Mouse (Mus musculus): ENCODE measurements around the gene Apc2. TPM values are rescaled to one million over a fixed set of nuclear protein-coding genes. Genes with fewer than 3 reads are reported as not detected.
"Not testable (repeated sequence)": the region's sequence is repeated elsewhere in the genome, so short reads cannot be mapped to it uniquely, and the experiment has no call there.

The Apc2 gene
- 6.2 and 7.4 TPM in 2 replicates for polyA plus RNA-seq (2014; fragmentation: Nextera tagmentation; extraction: Ambion mirVana)

DNA sequence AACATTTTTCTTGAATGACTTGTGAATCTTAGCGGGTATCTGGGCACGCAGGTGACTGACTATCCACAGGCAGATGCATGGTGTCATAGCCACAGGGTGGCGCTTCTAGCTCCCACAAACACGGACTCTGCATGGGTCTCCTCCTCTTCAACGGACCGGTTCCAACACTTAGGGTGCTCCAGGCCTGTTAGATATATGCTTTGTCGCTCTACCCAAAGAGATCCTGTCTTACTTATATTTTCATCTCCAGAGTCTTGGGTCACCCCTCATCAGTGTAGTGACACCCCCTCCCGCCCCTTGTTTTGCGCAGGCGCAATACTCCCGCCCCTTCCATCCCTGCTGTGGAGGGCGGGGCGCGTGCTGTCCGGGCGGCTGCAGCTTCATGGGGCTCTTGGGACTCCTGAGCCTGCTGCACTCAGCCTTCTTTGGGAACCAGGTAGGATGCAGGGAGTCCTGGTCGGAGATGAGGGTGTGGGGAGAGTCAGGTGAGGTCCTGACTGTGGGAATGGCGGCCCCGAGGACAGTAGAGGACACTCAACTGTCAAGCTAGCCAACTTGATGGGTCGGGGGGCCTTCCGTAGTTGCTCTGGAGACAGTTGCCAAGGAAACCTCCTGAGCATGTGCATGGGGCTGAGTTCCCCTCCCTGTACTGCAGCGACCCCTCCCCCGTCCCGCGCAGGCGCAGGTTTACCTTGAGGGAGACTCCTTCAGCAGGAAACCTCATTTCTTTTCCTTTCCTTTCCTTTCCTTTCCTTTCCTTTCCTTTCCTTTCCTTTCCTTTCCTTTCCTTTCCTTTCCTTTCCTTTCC, at the start of gene Apc2:
TSS of gene Apc2 (plus strand) at position 360 of the 808 bp plus-strand sequence.
- DNase-seq (ENCODE audit: low spot score) (peak; percentile 81), ATAC-seq (ENCODE audit: low read depth) (peak; percentile 56)
- 0 out of 2 replicates have a peak, but pooled peaks cover 4% of the 10 kb centered on the region for H3K4me1 ChIP-seq (ENCODE audit: control insufficient read depth, insufficient read depth, low read length)
- WGBS: 2% methylated on average over 25 of the region's 26 CpGs
- peak within 1 kb of the TSS; percentile 55 for H3K9ac ChIP-seq (ENCODE audit: low read depth, low read length)
- H3K9me3 ChIP-seq (ENCODE audit: control insufficient read depth, low read length): no peaks in the 10 kb centered on the region
- peak within 1 kb of the TSS; percentile 66 for H3K4me2 ChIP-seq (ENCODE audit: low read depth, low read length)
- peak within 1 kb of the TSS; percentile 41 for H3K4me3 ChIP-seq (ENCODE audit: low read depth, low read length)
- H3K36me3 ChIP-seq (ENCODE audit: control insufficient read depth, insufficient read depth, low read length): peaks cover 22% of the 10 kb centered on the region
- H3K27ac ChIP-seq (replicated peaks; ENCODE audit: low read depth, low read length): peak within 1 kb of the TSS; percentile 64
- peaks cover 28% of the 10 kb centered on the region for H3K27me3 ChIP-seq (replicated peaks; ENCODE audit: control insufficient read depth, insufficient read depth, low read length)

DNA sequence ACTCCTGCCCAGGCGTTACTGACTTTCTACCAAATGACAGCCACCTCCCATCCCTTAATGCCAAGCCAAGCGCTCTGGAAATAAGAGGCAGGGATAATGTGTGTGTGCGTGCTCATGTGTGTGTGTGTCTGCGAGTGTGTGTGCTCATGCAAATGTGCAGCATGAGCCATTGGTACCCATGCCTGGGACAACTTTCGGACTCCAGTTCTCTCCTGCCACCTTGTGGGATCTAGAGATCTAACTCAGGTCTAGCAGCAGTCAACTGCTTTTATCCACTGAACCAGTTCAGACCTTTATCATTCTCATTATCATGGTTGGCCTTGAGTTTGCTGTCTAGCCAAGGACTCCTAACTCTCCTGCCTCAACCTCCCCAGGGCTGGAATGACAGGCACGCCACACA, 47.9 kb upstream of the Apc2 start:
- peak overlapping the region; percentile 71; the same call in 1 of the 2 replicates for H3K4me2 ChIP-seq (ENCODE audit: low read depth, low read length)
- DNase-seq (ENCODE audit: low spot score) (peak; percentile 74), ATAC-seq (ENCODE audit: low read depth) (no peak)
- no peaks in the 10 kb centered on the region for H3K9me3 ChIP-seq (ENCODE audit: control insufficient read depth, low read length)
- no peaks in the 10 kb centered on the region for H3K27me3 ChIP-seq (replicated peaks; ENCODE audit: control insufficient read depth, insufficient read depth, low read length)
- 46% methylated on average over 6 of the region's 6 CpGs for WGBS
- no peak overlapping the region for H3K27ac ChIP-seq (replicated peaks; ENCODE audit: low read depth, low read length)
- H3K36me3 ChIP-seq (ENCODE audit: control insufficient read depth, insufficient read depth, low read length): peaks cover 25% of the 10 kb centered on the region
- no peak overlapping the region for H3K9ac ChIP-seq (ENCODE audit: low read depth, low read length)
- peak overlapping the region; percentile 70; the same call in 1 of the 2 replicates for H3K4me3 ChIP-seq (ENCODE audit: low read depth, low read length)
- peaks cover 5% of the 10 kb centered on the region; the same call in 1 of the 2 replicates for H3K4me1 ChIP-seq (ENCODE audit: control insufficient read depth, insufficient read depth, low read length)

DNA sequence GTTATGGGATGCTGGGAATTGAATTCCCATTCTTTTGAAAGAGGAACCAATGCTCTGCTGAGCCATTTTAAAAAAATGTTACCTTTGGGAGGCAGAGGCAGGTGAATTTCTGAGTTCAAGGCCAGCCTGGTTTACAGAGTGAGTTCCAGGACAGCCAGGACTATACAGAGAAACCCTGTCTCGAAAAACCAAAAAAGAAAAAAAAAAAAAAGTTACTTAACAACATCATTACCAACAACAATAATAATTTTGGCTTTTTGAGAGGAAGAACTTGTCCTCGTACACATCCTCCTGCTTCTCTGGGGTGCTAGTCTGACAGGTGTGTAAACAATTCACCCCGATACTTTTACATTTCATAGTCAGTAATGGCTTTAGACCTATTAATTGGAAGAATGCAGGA, 47.3 kb upstream of the Apc2 start:
- not testable (repeated sequence) for ATAC-seq (ENCODE audit: low read depth); H3K27ac ChIP-seq (replicated peaks; ENCODE audit: low read depth, low read length); H3K4me1 ChIP-seq (ENCODE audit: control insufficient read depth, insufficient read depth, low read length); H3K27me3 ChIP-seq (replicated peaks; ENCODE audit: control insufficient read depth, insufficient read depth, low read length); DNase-seq (ENCODE audit: low spot score); H3K9me3 ChIP-seq (ENCODE audit: control insufficient read depth, low read length)
- 0 out of 2 replicates have a peak overlapping the region, but pooled peaks have one; percentile 19 for H3K9ac ChIP-seq (ENCODE audit: low read depth, low read length)
- peak overlapping the region; percentile 71 for H3K4me2 ChIP-seq (ENCODE audit: low read depth, low read length)
- H3K4me3 ChIP-seq (ENCODE audit: low read depth, low read length): peak overlapping the region; percentile 70
- 49% methylated on average over 3 of the region's 3 CpGs for WGBS
- H3K36me3 ChIP-seq (ENCODE audit: control insufficient read depth, insufficient read depth, low read length): peaks cover 25% of the 10 kb centered on the region

DNA sequence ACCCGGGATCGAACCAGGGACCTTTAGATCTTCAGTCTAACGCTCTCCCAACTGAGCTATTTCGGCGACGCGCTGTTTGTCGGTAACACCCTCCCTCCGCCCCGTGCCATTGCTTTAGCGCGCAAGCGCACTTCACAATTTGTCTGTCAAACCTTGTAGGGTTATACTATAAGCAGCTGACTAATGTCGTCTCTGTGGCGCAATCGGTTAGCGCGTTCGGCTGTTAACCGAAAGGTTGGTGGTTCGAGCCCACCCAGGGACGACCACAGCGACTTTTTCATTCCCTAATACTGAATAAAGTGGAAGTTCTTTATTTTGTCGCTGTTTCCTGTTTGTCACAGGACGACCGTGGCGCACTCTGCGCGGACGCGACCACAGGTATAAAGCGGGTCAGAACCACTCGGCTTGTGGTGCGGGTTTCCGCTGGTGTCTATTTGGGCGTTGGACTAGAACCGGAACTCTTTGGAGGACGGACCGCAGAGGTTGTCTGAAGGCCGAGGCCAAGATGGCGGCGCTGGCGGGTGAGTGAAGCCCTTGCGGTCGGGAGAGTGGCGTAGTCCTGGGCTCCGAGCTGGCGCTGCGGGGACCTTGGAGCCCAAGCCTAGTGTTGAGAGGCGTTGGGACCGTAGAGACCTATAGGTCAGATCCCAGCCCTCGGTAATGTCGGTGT, 46.7 kb upstream of the Apc2 start, which contains the start of gene Ndufs7:
TSS of gene Ndufs7 (plus strand) at position 151 of the 670 bp plus-strand sequence.
- Histone ChIP-seq H3K9ac (ENCODE audit: low read depth, low read length) (peak within 1 kb of the TSS; percentile 71), H3K27me3 (replicated peaks; ENCODE audit: control insufficient read depth, insufficient read depth, low read length) (no peaks in the 10 kb centered on the region), H3K4me2 (ENCODE audit: low read depth, low read length) (peak within 1 kb of the TSS; percentile 71), H3K4me1 (ENCODE audit: control insufficient read depth, insufficient read depth, low read length) (peaks cover 5% of the 10 kb centered on the region; the same call in 1 of the 2 replicates), H3K9me3 (ENCODE audit: control insufficient read depth, low read length) (no peaks in the 10 kb centered on the region), H3K36me3 (ENCODE audit: control insufficient read depth, insufficient read depth, low read length) (peaks cover 25% of the 10 kb centered on the region), H3K4me3 (ENCODE audit: low read depth, low read length) (peak within 1 kb of the TSS; percentile 70), H3K27ac (replicated peaks; ENCODE audit: low read depth, low read length) (peak within 1 kb of the TSS; percentile 83)
- under 1% methylated on average over 53 of the region's 53 CpGs for WGBS
- DNase-seq (ENCODE audit: low spot score) (peak; percentile 95), ATAC-seq (ENCODE audit: low read depth) (peak; percentile 94)

DNA sequence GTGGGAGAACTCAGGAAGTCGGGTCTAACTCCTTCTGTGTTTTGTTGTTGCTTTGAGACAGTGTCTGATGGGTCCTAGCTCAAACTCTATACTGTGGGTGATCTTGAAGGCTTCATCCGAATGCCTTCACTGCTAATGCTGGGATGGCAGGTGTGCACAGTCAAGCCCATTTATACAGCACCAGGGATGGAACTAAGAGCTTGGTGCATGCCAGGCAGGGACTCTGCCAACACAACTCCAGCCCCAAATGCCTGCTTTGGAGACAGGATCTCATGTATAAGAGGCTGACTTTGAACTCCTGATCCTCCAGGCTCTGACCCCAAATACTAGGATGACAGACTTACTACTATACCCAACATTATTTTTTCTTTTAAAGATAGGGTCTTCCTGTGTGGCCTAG, 45.7 kb upstream of the Apc2 start:
- H3K4me3 ChIP-seq (ENCODE audit: low read depth, low read length): peak overlapping the region; percentile 70
- peaks cover 5% of the 10 kb centered on the region; the same call in 1 of the 2 replicates for H3K4me1 ChIP-seq (ENCODE audit: control insufficient read depth, insufficient read depth, low read length)
- H3K4me2 ChIP-seq (ENCODE audit: low read depth, low read length): peak overlapping the region; percentile 71
- no peak overlapping the region for H3K27ac ChIP-seq (replicated peaks; ENCODE audit: low read depth, low read length)
- H3K36me3 ChIP-seq (ENCODE audit: control insufficient read depth, insufficient read depth, low read length): peaks cover 29% of the 10 kb centered on the region
- H3K27me3 ChIP-seq (replicated peaks; ENCODE audit: control insufficient read depth, insufficient read depth, low read length): no peaks in the 10 kb centered on the region
- peak overlapping the region; percentile 71 for H3K9ac ChIP-seq (ENCODE audit: low read depth, low read length)
- no peaks in the 10 kb centered on the region for H3K9me3 ChIP-seq (ENCODE audit: control insufficient read depth, low read length)
- ATAC-seq (ENCODE audit: low read depth): no peak
- no peak for DNase-seq (ENCODE audit: low spot score)
- WGBS: 26% methylated on average over 2 of the region's 2 CpGs

DNA sequence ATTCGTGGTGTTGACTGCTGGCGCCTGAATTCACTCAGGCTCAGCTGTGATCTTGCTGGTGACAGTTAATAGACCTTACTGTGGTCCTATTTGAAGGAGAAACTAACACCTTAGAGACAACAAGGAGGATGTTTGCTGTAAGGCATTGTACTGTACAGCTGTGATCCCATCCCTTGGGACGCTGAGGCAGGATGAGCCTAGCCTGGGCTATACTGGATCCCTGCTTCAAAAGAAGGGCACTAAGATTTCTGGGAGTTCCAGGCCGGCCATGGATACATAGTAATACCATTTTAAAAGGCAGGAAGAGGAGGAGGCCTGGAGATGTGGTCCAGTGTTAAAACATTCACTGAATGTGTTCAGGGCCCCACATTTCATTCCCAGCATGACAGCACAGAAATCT, 45.2 kb upstream of the Apc2 start:
- H3K4me2 ChIP-seq (ENCODE audit: low read depth, low read length): no peak overlapping the region; the same call in 1 of the 2 replicates
- no peak overlapping the region for H3K9ac ChIP-seq (ENCODE audit: low read depth, low read length)
- no peaks in the 10 kb centered on the region for H3K27me3 ChIP-seq (replicated peaks; ENCODE audit: control insufficient read depth, insufficient read depth, low read length)
- peak overlapping the region; percentile 70; the same call in 1 of the 2 replicates for H3K4me3 ChIP-seq (ENCODE audit: low read depth, low read length)
- 0 out of 2 replicates have a peak, but pooled peaks cover 2% of the 10 kb centered on the region for H3K4me1 ChIP-seq (ENCODE audit: control insufficient read depth, insufficient read depth, low read length)
- DNase-seq (ENCODE audit: low spot score) (no peak), ATAC-seq (ENCODE audit: low read depth) (no peak)
- peaks cover 34% of the 10 kb centered on the region for H3K36me3 ChIP-seq (ENCODE audit: control insufficient read depth, insufficient read depth, low read length)
- WGBS: 80% methylated on average over 4 of the region's 4 CpGs
- no peak overlapping the region for H3K27ac ChIP-seq (replicated peaks; ENCODE audit: low read depth, low read length)
- no peaks in the 10 kb centered on the region for H3K9me3 ChIP-seq (ENCODE audit: control insufficient read depth, low read length)

DNA sequence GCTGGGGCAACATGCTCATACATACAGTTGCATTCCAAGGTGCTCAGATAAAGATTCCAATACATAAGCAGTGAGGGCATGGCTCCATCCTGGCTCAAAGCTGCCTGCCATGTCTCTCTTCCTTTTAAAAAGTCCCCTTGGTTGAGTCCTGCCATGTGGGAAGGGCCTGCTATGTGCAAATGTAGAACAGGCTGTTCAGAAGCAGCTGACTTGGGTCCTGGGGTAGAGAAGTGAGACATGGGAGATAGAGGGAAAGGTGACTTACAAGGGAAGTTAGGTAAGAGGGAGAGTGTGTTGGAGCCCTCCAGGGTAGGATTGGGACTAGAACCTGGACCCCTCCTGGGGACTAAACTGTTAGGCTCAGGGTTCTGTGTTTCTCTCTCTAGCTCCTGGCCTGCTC, 43.8 kb upstream of the Apc2 start:
- peaks cover 48% of the 10 kb centered on the region for H3K36me3 ChIP-seq (ENCODE audit: control insufficient read depth, insufficient read depth, low read length)
- 0 out of 2 replicates have a peak, but pooled peaks cover 2% of the 10 kb centered on the region for H3K4me1 ChIP-seq (ENCODE audit: control insufficient read depth, insufficient read depth, low read length)
- no peaks in the 10 kb centered on the region for H3K27me3 ChIP-seq (replicated peaks; ENCODE audit: control insufficient read depth, insufficient read depth, low read length)
- no peaks in the 10 kb centered on the region for H3K9me3 ChIP-seq (ENCODE audit: control insufficient read depth, low read length)
- no peak overlapping the region for H3K27ac ChIP-seq (replicated peaks; ENCODE audit: low read depth, low read length)
- no peak for DNase-seq (ENCODE audit: low spot score)
- H3K9ac ChIP-seq (ENCODE audit: low read depth, low read length): no peak overlapping the region
- H3K4me2 ChIP-seq (ENCODE audit: low read depth, low read length): no peak overlapping the region
- no peak for ATAC-seq (ENCODE audit: low read depth)
- H3K4me3 ChIP-seq (ENCODE audit: low read depth, low read length): no peak overlapping the region

DNA sequence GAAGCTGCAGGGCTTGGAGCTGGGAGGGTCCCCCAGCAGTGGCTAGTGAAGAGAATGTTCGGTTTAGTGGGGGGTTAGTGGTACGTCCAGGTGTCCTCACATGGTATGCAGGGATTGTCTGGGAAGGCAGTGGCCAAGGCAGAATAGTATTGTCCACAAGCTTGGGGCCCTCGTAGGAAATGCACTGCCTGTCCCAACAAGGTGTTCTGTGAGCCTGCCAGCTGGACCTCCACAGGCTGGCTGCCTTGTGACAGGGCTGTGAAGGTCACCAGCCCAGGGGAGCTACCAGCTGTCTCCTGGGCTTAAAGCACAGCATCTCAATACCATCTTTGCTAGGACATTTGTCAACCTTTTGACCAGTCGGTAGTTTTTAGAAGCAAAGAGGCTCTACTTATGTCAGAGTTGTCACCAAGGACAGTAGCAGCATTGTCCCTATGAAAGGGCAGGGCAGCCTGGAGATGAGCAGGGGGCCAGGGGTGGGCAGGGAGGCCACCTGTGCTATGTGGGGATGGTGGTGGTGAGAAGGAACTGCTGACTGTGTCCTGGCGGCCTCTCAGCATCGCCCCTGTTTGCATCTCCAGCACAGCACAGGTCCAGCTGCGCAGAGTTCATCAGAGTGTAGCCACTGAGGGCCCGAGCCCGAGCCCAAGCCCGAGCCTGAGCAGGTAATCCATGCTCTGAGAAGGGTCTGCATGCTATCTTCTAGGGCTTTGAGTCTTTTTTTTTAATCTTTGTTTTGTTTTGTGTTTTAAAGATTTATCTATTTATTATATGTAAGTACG, 43.1 kb upstream of the Apc2 start:
- H3K4me3 ChIP-seq (ENCODE audit: low read depth, low read length): no peak overlapping the region
- no peak for ATAC-seq (ENCODE audit: low read depth)
- H3K4me2 ChIP-seq (ENCODE audit: low read depth, low read length): no peak overlapping the region
- H3K9ac ChIP-seq (ENCODE audit: low read depth, low read length): no peak overlapping the region
- DNase-seq (ENCODE audit: low spot score): no peak
- H3K36me3 ChIP-seq (ENCODE audit: control insufficient read depth, insufficient read depth, low read length): peaks cover 53% of the 10 kb centered on the region
- H3K4me1 ChIP-seq (ENCODE audit: control insufficient read depth, insufficient read depth, low read length): 0 out of 2 replicates have a peak, but pooled peaks cover 2% of the 10 kb centered on the region
- H3K9me3 ChIP-seq (ENCODE audit: control insufficient read depth, low read length): no peaks in the 10 kb centered on the region
- H3K27ac ChIP-seq (replicated peaks; ENCODE audit: low read depth, low read length): no peak overlapping the region
- WGBS: 93% methylated on average over 11 of the region's 11 CpGs
- no peaks in the 10 kb centered on the region for H3K27me3 ChIP-seq (replicated peaks; ENCODE audit: control insufficient read depth, insufficient read depth, low read length)
